Comparison of ENCODE assay signal across 19 mouse cellular contexts in genomic region chr5:114132841-114133240, GRCm38 (mm10). TPM values are rescaled to one million over a fixed set of nuclear protein-coding genes. Genes with fewer than 3 reads are reported as not detected.
DNase-seq lines count a peak whose midpoint lies in the region; ATAC-seq and TF ChIP-seq lines count a peak whose summit lies in the region.
"Had no signal": no experiment of that assay in that cellular context is flagged by ENCODE, and none has a peak within 500 bp of the region (broad histone marks: within the 10 kb centered on the region; RNA-seq: fewer than 3 reads in every experiment).

No protein-coding gene starts in this region.

- no peaks in the 10 kb centered on the region for H3K27me3 ChIP-seq in forebrain, embryonic 14.5 days (replicated peaks; ENCODE audit: control insufficient read depth, insufficient read depth, low read length)
- no peaks in the 10 kb centered on the region for H3K27me3 ChIP-seq in forebrain, embryonic 11.5 days (ENCODE audit: control insufficient read depth, insufficient read depth, low read length)
- H3K27me3 ChIP-seq in hindbrain, embryonic 10.5 days (ENCODE audit: insufficient read depth, poor library complexity, severe bottlenecking) = no peaks in the 10 kb centered on the region
- no peaks in the 10 kb centered on the region for H3K27me3 ChIP-seq in hindbrain, embryonic 16.5 days (replicated peaks; ENCODE audit: control insufficient read depth, insufficient read depth, low read length)
- no peaks in the 10 kb centered on the region for H3K27me3 ChIP-seq in lung, embryonic 14.5 days (ENCODE audit: insufficient read depth, low read length)
- no peaks in the 10 kb centered on the region for H3K27me3 ChIP-seq in liver, embryonic 12.5 days (replicated peaks)
- H3K27me3 ChIP-seq in cerebellum, adult 2 months (ENCODE audit: control insufficient read depth, insufficient read depth, low read length) = no peaks in the 10 kb centered on the region
- H3K27me3 ChIP-seq: embryonic facial prominence, embryonic 15.5 days; hindbrain, embryonic 15.5 days; neural tube, embryonic 15.5 days had no signal

- H3K9ac ChIP-seq in forebrain, embryonic 14.5 days (ENCODE audit: low read length) = no peak overlapping the region
- no peak overlapping the region for H3K9ac ChIP-seq in forebrain, embryonic 11.5 days (ENCODE audit: low read length)
- no peak overlapping the region for H3K9ac ChIP-seq in hindbrain, embryonic 16.5 days (ENCODE audit: low read depth, low read length)
- H3K9ac ChIP-seq in lung, embryonic 14.5 days = peak overlapping the region; percentile 9; the same call in 1 of the 2 replicates
- no peak overlapping the region for H3K9ac ChIP-seq in liver, embryonic 12.5 days
- H3K9ac ChIP-seq: embryonic facial prominence, embryonic 15.5 days; hindbrain, embryonic 15.5 days; neural tube, embryonic 15.5 days had no signal

- no peak for DNase-seq in forebrain, embryonic 14.5 days (ENCODE audit: low spot score)
- DNase-seq in forebrain, embryonic 11.5 days (ENCODE audit: low spot score) = no peak
- DNase-seq in hindbrain, embryonic 10.5 days (ENCODE audit: low spot score) = no peak
- DNase-seq in lung, embryonic 14.5 days = no peak
- no peak for DNase-seq in lung, adult 18-20 months
- no peak for DNase-seq in cerebellum, adult 2 months
- DNase-seq: adrenal gland, adult 8-10 months; cerebellum, adult 18-20 months; gastrocnemius, postnatal 14 days; kidney, adult 18-20 months; left cerebral cortex, postnatal 4 days; retina, postnatal 1 day; thymus, adult 18-20 months had no signal

- H3K4me1 ChIP-seq in forebrain, embryonic 14.5 days (ENCODE audit: control insufficient read depth, insufficient read depth, low read length) = peaks cover 8% of the 10 kb centered on the region; the same call in 1 of the 2 replicates
- peaks cover 4% of the 10 kb centered on the region; the same call in 1 of the 2 replicates for H3K4me1 ChIP-seq in forebrain, embryonic 11.5 days (replicated peaks; ENCODE audit: control insufficient read depth, insufficient read depth, low read length)
- H3K4me1 ChIP-seq in hindbrain, embryonic 10.5 days (replicated peaks) = peaks cover 51% of the 10 kb centered on the region
- peaks cover 14% of the 10 kb centered on the region for H3K4me1 ChIP-seq in hindbrain, embryonic 16.5 days (ENCODE audit: control insufficient read depth, insufficient read depth, low read depth, low read length)
- peaks cover 2% of the 10 kb centered on the region; the same call in 1 of the 2 replicates for H3K4me1 ChIP-seq in lung, embryonic 14.5 days (ENCODE audit: insufficient read depth)
- peaks cover 69% of the 10 kb centered on the region for H3K4me1 ChIP-seq in liver, embryonic 12.5 days
- no peaks in the 10 kb centered on the region for H3K4me1 ChIP-seq in cerebellum, adult 2 months (ENCODE audit: control insufficient read depth, insufficient read depth, low read length)

- TF ChIP-seq CTCF in lung, embryonic 14.5 days (IDR thresholded peaks at IDR 0.05; ENCODE audit: low read depth) = no peak
- no peak for TF ChIP-seq CTCF in cerebellum, adult 2 months (IDR thresholded peaks at IDR 0.05; ENCODE audit: borderline replicate concordance, insufficient read depth, low read depth, low read length)

- H3K4me2 ChIP-seq in forebrain, embryonic 14.5 days (ENCODE audit: low read length) = peak overlapping the region; percentile 91; the same call in 1 of the 2 replicates
- no peak overlapping the region for H3K4me2 ChIP-seq in forebrain, embryonic 11.5 days (ENCODE audit: low read depth, low read length, severe bottlenecking)
- no peak overlapping the region for H3K4me2 ChIP-seq in hindbrain, embryonic 16.5 days (ENCODE audit: low read length)
- peak overlapping the region; percentile 99; the same call in 1 of the 2 replicates for H3K4me2 ChIP-seq in lung, embryonic 14.5 days
- peak overlapping the region; percentile 99; the same call in 1 of the 2 replicates for H3K4me2 ChIP-seq in liver, embryonic 12.5 days
- H3K4me2 ChIP-seq: hindbrain, embryonic 15.5 days had no signal

- 0 out of 2 replicates have a peak, but pooled peaks cover 2% of the 10 kb centered on the region for H3K36me3 ChIP-seq in forebrain, embryonic 14.5 days (ENCODE audit: control insufficient read depth, insufficient read depth, low read length)
- H3K36me3 ChIP-seq in forebrain, embryonic 11.5 days (ENCODE audit: control insufficient read depth, insufficient read depth, low read length) = no peaks in the 10 kb centered on the region
- H3K36me3 ChIP-seq in hindbrain, embryonic 10.5 days = peaks cover 50% of the 10 kb centered on the region
- no peaks in the 10 kb centered on the region for H3K36me3 ChIP-seq in hindbrain, embryonic 16.5 days (ENCODE audit: control insufficient read depth, insufficient read depth, low read length)
- H3K36me3 ChIP-seq in lung, embryonic 14.5 days (ENCODE audit: insufficient read depth) = peaks cover 38% of the 10 kb centered on the region
- H3K36me3 ChIP-seq in liver, embryonic 12.5 days = peaks cover 47% of the 10 kb centered on the region
- H3K36me3 ChIP-seq: hindbrain, embryonic 15.5 days; neural tube, embryonic 15.5 days had no signal

- 92% methylated on average over 6 of the region's 6 CpGs for WGBS in forebrain, embryonic 14.5 days
- WGBS in forebrain, embryonic 11.5 days = 88% methylated on average over 6 of the region's 6 CpGs
- 75% methylated on average over 6 of the region's 6 CpGs for WGBS in hindbrain, embryonic 10.5 days
- 85% methylated on average over 6 of the region's 6 CpGs for WGBS in hindbrain, embryonic 16.5 days
- 74% methylated on average over 6 of the region's 6 CpGs for WGBS in lung, embryonic 14.5 days
- WGBS in liver, embryonic 12.5 days (ENCODE audit: insufficient replicate concordance) = 85% methylated on average over 6 of the region's 6 CpGs
- WGBS in cerebellum, adult 2 months = 94% methylated on average over 6 of the region's 6 CpGs

- no peak overlapping the region for H3K4me3 ChIP-seq in forebrain, embryonic 14.5 days (ENCODE audit: low read depth, low read length)
- no peak overlapping the region for H3K4me3 ChIP-seq in forebrain, embryonic 11.5 days (ENCODE audit: low read depth, low read length)
- peak overlapping the region; percentile 92; the same call in 1 of the 2 replicates for H3K4me3 ChIP-seq in hindbrain, embryonic 10.5 days
- no peak overlapping the region for H3K4me3 ChIP-seq in hindbrain, embryonic 16.5 days (ENCODE audit: low read length)
- H3K4me3 ChIP-seq in lung, embryonic 14.5 days (ENCODE audit: low read depth, low read length) = no peak overlapping the region
- H3K4me3 ChIP-seq in liver, embryonic 12.5 days = no peak overlapping the region
- H3K4me3 ChIP-seq in cerebellum, adult 2 months (replicated peaks; ENCODE audit: insufficient read depth, low read depth, low read length) = no peak overlapping the region
- H3K4me3 ChIP-seq: hindbrain, embryonic 15.5 days had no signal

- no peaks in the 10 kb centered on the region for H3K9me3 ChIP-seq in forebrain, embryonic 14.5 days (replicated peaks; ENCODE audit: control insufficient read depth, low read length)
- H3K9me3 ChIP-seq in forebrain, embryonic 11.5 days (ENCODE audit: control insufficient read depth, low read length) = no peaks in the 10 kb centered on the region
- H3K9me3 ChIP-seq in hindbrain, embryonic 10.5 days = no peaks in the 10 kb centered on the region
- H3K9me3 ChIP-seq in hindbrain, embryonic 16.5 days (ENCODE audit: control insufficient read depth, low read length) = no peaks in the 10 kb centered on the region
- no peaks in the 10 kb centered on the region for H3K9me3 ChIP-seq in lung, embryonic 14.5 days (ENCODE audit: low read depth, low read length)
- H3K9me3 ChIP-seq in liver, embryonic 12.5 days (replicated peaks) = no peaks in the 10 kb centered on the region
- H3K9me3 ChIP-seq: embryonic facial prominence, embryonic 15.5 days; hindbrain, embryonic 15.5 days; neural tube, embryonic 15.5 days had no signal

- ATAC-seq in forebrain, embryonic 14.5 days = no peak
- no peak for ATAC-seq in forebrain, embryonic 11.5 days (replicated peaks; ENCODE audit: low FRiP score)
- ATAC-seq in hindbrain, embryonic 16.5 days = no peak
- ATAC-seq in lung, embryonic 14.5 days (ENCODE audit: insufficient read depth) = no peak
- no peak for ATAC-seq in liver, embryonic 12.5 days
- ATAC-seq: lung, postnatal 0 days had no signal

- no peak overlapping the region for H3K27ac ChIP-seq in forebrain, embryonic 14.5 days (ENCODE audit: low read depth, low read length)
- no peak overlapping the region for H3K27ac ChIP-seq in forebrain, embryonic 11.5 days (ENCODE audit: low read depth, low read length)
- H3K27ac ChIP-seq in hindbrain, embryonic 10.5 days = no peak overlapping the region
- H3K27ac ChIP-seq in hindbrain, embryonic 16.5 days (ENCODE audit: low read depth, low read length) = no peak overlapping the region
- H3K27ac ChIP-seq in lung, embryonic 14.5 days (ENCODE audit: low read depth) = no peak overlapping the region
- H3K27ac ChIP-seq in liver, embryonic 12.5 days = no peak overlapping the region
- H3K27ac ChIP-seq in cerebellum, adult 2 months (ENCODE audit: insufficient read depth, low read length) = no peak overlapping the region
- H3K27ac ChIP-seq: embryonic facial prominence, embryonic 15.5 days; hindbrain, embryonic 15.5 days; neural tube, embryonic 15.5 days had no signal

- TF ChIP-seq POLR2A in cerebellum, adult 2 months (IDR thresholded peaks at IDR 0.05; ENCODE audit: borderline replicate concordance, insufficient read depth, low read length) = no peak

RNA-seq across cellular contexts. Expression of gene Ung, which starts 2.7 kb away (rescaled TPM):
- polyA plus RNA-seq in forebrain, embryonic 14.5 days (2014; fragmentation: Nextera tagmentation; extraction: Ambion mirVana) = 12.1 and 13.3 TPM in 2 replicates
- polyA plus RNA-seq in forebrain, embryonic 11.5 days (2014; fragmentation: Nextera tagmentation; extraction: Ambion mirVana) = 49.4 and 50.6 TPM in 2 replicates
- 41.9 and 60.8 TPM in 2 replicates for polyA plus RNA-seq in hindbrain, embryonic 10.5 days (2016; fragmentation: Nextera tagmentation; extraction: Ambion mirVana)
- 12.1 and 14.4 TPM in 2 replicates for polyA plus RNA-seq in hindbrain, embryonic 16.5 days (2015; fragmentation: Nextera tagmentation; extraction: Ambion mirVana)
- 44.0 and 44.2 TPM in 2 replicates for polyA plus RNA-seq in lung, embryonic 14.5 days (2014; fragmentation: Nextera tagmentation; extraction: Ambion mirVana)
- polyA plus RNA-seq in liver, embryonic 12.5 days (2016; fragmentation: Nextera tagmentation; extraction: Ambion mirVana) = 40.1 and 40.7 TPM in 2 replicates
- polyA plus RNA-seq in cerebellum, adult 2 months (2012; rRNA removed) = 4.3 and 4.6 TPM in 2 replicates

RNA-seq across cellular contexts. Expression of gene Alkbh2, which starts 4.8 kb away (rescaled TPM):
- 6.5 and 8.3 TPM in 2 replicates for polyA plus RNA-seq in forebrain, embryonic 14.5 days (2014; fragmentation: Nextera tagmentation; extraction: Ambion mirVana)
- 12.6 and 12.9 TPM in 2 replicates for polyA plus RNA-seq in forebrain, embryonic 11.5 days (2014; fragmentation: Nextera tagmentation; extraction: Ambion mirVana)
- polyA plus RNA-seq in hindbrain, embryonic 10.5 days (2016; fragmentation: Nextera tagmentation; extraction: Ambion mirVana) = 13.1 and 13.4 TPM in 2 replicates
- polyA plus RNA-seq in hindbrain, embryonic 16.5 days (2015; fragmentation: Nextera tagmentation; extraction: Ambion mirVana) = 4.9 and 6.4 TPM in 2 replicates
- polyA plus RNA-seq in lung, embryonic 14.5 days (2014; fragmentation: Nextera tagmentation; extraction: Ambion mirVana) = 8.9 and 11.3 TPM in 2 replicates
- polyA plus RNA-seq in liver, embryonic 12.5 days (2016; fragmentation: Nextera tagmentation; extraction: Ambion mirVana) = 8.2 and 8.8 TPM in 2 replicates
- polyA plus RNA-seq in cerebellum, adult 2 months (2012; rRNA removed) = 10.2 and 10.9 TPM in 2 replicates

RNA-seq across cellular contexts. Expression of gene Acacb, which starts 13.5 kb away (rescaled TPM):
- polyA plus RNA-seq in forebrain, embryonic 14.5 days (2014; fragmentation: Nextera tagmentation; extraction: Ambion mirVana) = 2.4 and 3.7 TPM in 2 replicates
- polyA plus RNA-seq in forebrain, embryonic 11.5 days (2014; fragmentation: Nextera tagmentation; extraction: Ambion mirVana) = 1.3 and 1.9 TPM in 2 replicates
- 1.8 TPM in 2 replicates for polyA plus RNA-seq in hindbrain, embryonic 10.5 days (2016; fragmentation: Nextera tagmentation; extraction: Ambion mirVana)
- 5.4 and 5.5 TPM in 2 replicates for polyA plus RNA-seq in hindbrain, embryonic 16.5 days (2015; fragmentation: Nextera tagmentation; extraction: Ambion mirVana)
- polyA plus RNA-seq in lung, embryonic 14.5 days (2014; fragmentation: Nextera tagmentation; extraction: Ambion mirVana) = 1.7 and 2.3 TPM in 2 replicates
- 0.60 and 0.70 TPM in 2 replicates for polyA plus RNA-seq in liver, embryonic 12.5 days (2016; fragmentation: Nextera tagmentation; extraction: Ambion mirVana)
- polyA plus RNA-seq in cerebellum, adult 2 months (2012; rRNA removed) = 4.6 and 5.2 TPM in 2 replicates

RNA-seq across cellular contexts. Expression of gene Svop, which starts 41.5 kb away (rescaled TPM):
- 60.5 and 80.1 TPM in 2 replicates for polyA plus RNA-seq in forebrain, embryonic 14.5 days (2014; fragmentation: Nextera tagmentation; extraction: Ambion mirVana)
- 17.6 and 19.4 TPM in 2 replicates for polyA plus RNA-seq in forebrain, embryonic 11.5 days (2014; fragmentation: Nextera tagmentation; extraction: Ambion mirVana)
- polyA plus RNA-seq in hindbrain, embryonic 10.5 days (2016; fragmentation: Nextera tagmentation; extraction: Ambion mirVana) = 11.3 and 30.3 TPM in 2 replicates
- polyA plus RNA-seq in hindbrain, embryonic 16.5 days (2015; fragmentation: Nextera tagmentation; extraction: Ambion mirVana) = 97.2 and 98.7 TPM in 2 replicates
- 0.11 and 0.22 TPM in 2 replicates for polyA plus RNA-seq in lung, embryonic 14.5 days (2014; fragmentation: Nextera tagmentation; extraction: Ambion mirVana)
- polyA plus RNA-seq in liver, embryonic 12.5 days (2016; fragmentation: Nextera tagmentation; extraction: Ambion mirVana) = not detected in 2 replicates
- polyA plus RNA-seq in cerebellum, adult 2 months (2012; rRNA removed) = 95.3 and 95.7 TPM in 2 replicates
- polyA plus RNA-seq: lung, postnatal 0 days had no signal

Comparison
In these comparisons a context has a peak if more than half of its experiments do, and no peak if none do; other contexts are left out.
1. H3K4me2 ChIP-seq: peak in forebrain, embryonic 14.5 days (single experiment), lung, embryonic 14.5 days (single experiment) and liver, embryonic 12.5 days (single experiment); none in forebrain, embryonic 11.5 days (single experiment) and hindbrain, embryonic 16.5 days (single experiment).